24 mouse cellular contexts compared by ENCODE assay signal in genomic region chr12:108901346-108901745, GRCm38 (mm10). TPM values are rescaled to one million over a fixed set of nuclear protein-coding genes. Genes with fewer than 3 reads are reported as not detected.
A peak's percentile ranks its signal among the peaks of the same experiment; 100 is the strongest.
DNase-seq lines count a peak whose midpoint lies in the region; ATAC-seq and TF ChIP-seq lines count a peak whose summit lies in the region.
"Had no signal": no experiment of that assay in that cellular context is flagged by ENCODE, and none has a peak within 500 bp of the region (broad histone marks: within the 10 kb centered on the region; RNA-seq: fewer than 3 reads in every experiment).

No protein-coding gene starts in this region.

- no peak overlapping the region for H3K27ac ChIP-seq in hindbrain, embryonic 13.5 days
- no peak overlapping the region for H3K27ac ChIP-seq in hindbrain, embryonic 16.5 days (ENCODE audit: low read depth, low read length)
- H3K27ac ChIP-seq in lung, embryonic 14.5 days (ENCODE audit: low read depth): no peak overlapping the region
- no peak overlapping the region for H3K27ac ChIP-seq in MEL (ENCODE audit: control insufficient read depth, low read depth, low read length)
- no peak overlapping the region for H3K27ac ChIP-seq in intestine, postnatal 0 days (ENCODE audit: low read depth, low read length)
- no peak overlapping the region for H3K27ac ChIP-seq in midbrain, embryonic 10.5 days (replicated peaks)
- H3K27ac ChIP-seq: forebrain, embryonic 13.5 days; gastrocnemius, adult 2 months; heart, embryonic 15.5 days; hindbrain, embryonic 15.5 days; layer of hippocampus, adult 2 months; neural tube, embryonic 12.5 days had no signal

- H3K4me2 ChIP-seq in hindbrain, embryonic 13.5 days: no peak overlapping the region
- H3K4me2 ChIP-seq in hindbrain, embryonic 16.5 days (ENCODE audit: low read length): no peak overlapping the region
- H3K4me2 ChIP-seq in lung, embryonic 14.5 days: no peak overlapping the region
- H3K4me2 ChIP-seq in intestine, postnatal 0 days (replicated peaks; ENCODE audit: low read depth): no peak overlapping the region
- H3K4me2 ChIP-seq: forebrain, embryonic 13.5 days; heart, embryonic 15.5 days; hindbrain, embryonic 15.5 days; neural tube, embryonic 12.5 days had no signal

- no peak for TF ChIP-seq CTCF in lung, embryonic 14.5 days (IDR thresholded peaks at IDR 0.05; ENCODE audit: low read depth)
- no peak for TF ChIP-seq CTCF in MEL (IDR thresholded peaks at IDR 0.05 in 2 of 3, conservative IDR thresholded peaks at IDR 0.05 in 1 of 3; ENCODE audit: control insufficient read depth in 1 of 3, insufficient read depth in 1 of 3, low read depth in 2 of 3, low read length in 3 of 3, poor library complexity in 1 of 3, severe bottlenecking in 1 of 3)
- TF ChIP-seq CTCF in intestine, postnatal 0 days (IDR thresholded peaks at IDR 0.05; ENCODE audit: low read depth): no peak

- TF ChIP-seq POLR2A in MEL (IDR thresholded peaks at IDR 0.05; ENCODE audit: control insufficient read depth in 1 of 2, insufficient read depth in 1 of 2, low read depth in 1 of 2, low read length in 2 of 2, poor library complexity in 1 of 2): no peak

- H3K79me2 ChIP-seq in MEL (ENCODE audit: control insufficient read depth, insufficient read depth, low read length, poor library complexity): no peaks in the 10 kb centered on the region

- peaks cover 27% of the 10 kb centered on the region for H3K4me1 ChIP-seq in hindbrain, embryonic 13.5 days (replicated peaks)
- peaks cover 23% of the 10 kb centered on the region for H3K4me1 ChIP-seq in hindbrain, embryonic 16.5 days (ENCODE audit: control insufficient read depth, insufficient read depth, low read depth, low read length)
- no peaks in the 10 kb centered on the region for H3K4me1 ChIP-seq in lung, embryonic 14.5 days (ENCODE audit: insufficient read depth)
- peaks cover 2 to 19% of the 10 kb centered on the region in 2 experiments; a peak in 3 of 4 replicates for H3K4me1 ChIP-seq in MEL (ENCODE audit: control insufficient read depth in 1 of 2, insufficient read depth in 2 of 2, low read length in 2 of 2)
- H3K4me1 ChIP-seq in intestine, postnatal 0 days (replicated peaks; ENCODE audit: control insufficient read depth, insufficient read depth, low read length): no peaks in the 10 kb centered on the region
- peaks cover 24% of the 10 kb centered on the region for H3K4me1 ChIP-seq in midbrain, embryonic 10.5 days
- H3K4me1 ChIP-seq: heart, embryonic 15.5 days had no signal

- no peaks in the 10 kb centered on the region for H3K9me3 ChIP-seq in hindbrain, embryonic 13.5 days
- H3K9me3 ChIP-seq in hindbrain, embryonic 16.5 days (ENCODE audit: control insufficient read depth, low read length): no peaks in the 10 kb centered on the region
- no peaks in the 10 kb centered on the region for H3K9me3 ChIP-seq in lung, embryonic 14.5 days (ENCODE audit: low read depth, low read length)
- H3K9me3 ChIP-seq in MEL (replicated peaks; ENCODE audit: insufficient read depth, low read length): no peaks in the 10 kb centered on the region
- no peaks in the 10 kb centered on the region for H3K9me3 ChIP-seq in intestine, postnatal 0 days (ENCODE audit: control insufficient read depth)
- H3K9me3 ChIP-seq in midbrain, embryonic 10.5 days (replicated peaks): no peaks in the 10 kb centered on the region
- H3K9me3 ChIP-seq: forebrain, embryonic 13.5 days; heart, embryonic 15.5 days; hindbrain, embryonic 15.5 days; neural tube, embryonic 12.5 days had no signal

- H3K4me3 ChIP-seq in hindbrain, embryonic 13.5 days: no peak overlapping the region
- H3K4me3 ChIP-seq in hindbrain, embryonic 16.5 days (ENCODE audit: low read length): no peak overlapping the region
- H3K4me3 ChIP-seq in lung, embryonic 14.5 days (ENCODE audit: low read depth, low read length): no peak overlapping the region
- H3K4me3 ChIP-seq in MEL (ENCODE audit: control insufficient read depth in 1 of 2, insufficient read depth in 1 of 2, low read depth in 2 of 2, low read length in 2 of 2): no peak overlapping the region
- no peak overlapping the region for H3K4me3 ChIP-seq in intestine, postnatal 0 days (ENCODE audit: low read depth, low read length)
- H3K4me3 ChIP-seq in midbrain, embryonic 10.5 days: no peak overlapping the region
- H3K4me3 ChIP-seq: forebrain, embryonic 13.5 days; gastrocnemius, adult 2 months; heart, embryonic 15.5 days; hindbrain, embryonic 15.5 days; layer of hippocampus, adult 2 months; neural tube, embryonic 12.5 days had no signal

- 78% methylated on average over 5 of the region's 5 CpGs for WGBS in hindbrain, embryonic 13.5 days
- 63% methylated on average over 5 of the region's 5 CpGs for WGBS in hindbrain, embryonic 16.5 days
- 35% methylated on average over 5 of the region's 5 CpGs for whole genome bisulfite sequencing in lung, embryonic 14.5 days
- 39% methylated on average over 5 of the region's 5 CpGs for WGBS in intestine, postnatal 0 days
- 86% methylated on average over 5 of the region's 5 CpGs for WGBS in midbrain, embryonic 10.5 days

- H3K9ac ChIP-seq in hindbrain, embryonic 13.5 days: 0 out of 2 replicates have a peak overlapping the region, but pooled peaks have one; percentile 6
- H3K9ac ChIP-seq in hindbrain, embryonic 16.5 days (ENCODE audit: low read depth, low read length): no peak overlapping the region
- no peak overlapping the region for H3K9ac ChIP-seq in lung, embryonic 14.5 days
- no peak overlapping the region for H3K9ac ChIP-seq in MEL (ENCODE audit: control insufficient read depth, low read depth, low read length, poor library complexity, severe bottlenecking)
- no peak overlapping the region for H3K9ac ChIP-seq in intestine, postnatal 0 days (ENCODE audit: low read depth, low read length)
- H3K9ac ChIP-seq: forebrain, embryonic 13.5 days; heart, embryonic 15.5 days; hindbrain, embryonic 15.5 days; neural tube, embryonic 12.5 days had no signal

- H3K36me3 ChIP-seq in hindbrain, embryonic 13.5 days: peaks cover 8% of the 10 kb centered on the region
- no peaks in the 10 kb centered on the region for H3K36me3 ChIP-seq in hindbrain, embryonic 16.5 days (ENCODE audit: control insufficient read depth, insufficient read depth, low read length)
- H3K36me3 ChIP-seq in lung, embryonic 14.5 days (ENCODE audit: insufficient read depth): no peaks in the 10 kb centered on the region
- H3K36me3 ChIP-seq in MEL (ENCODE audit: control insufficient read depth in 1 of 2, insufficient read depth in 2 of 2, low read length in 2 of 2): peaks cover 0 to 12% of the 10 kb centered on the region in 2 experiments; a peak in 2 of 4 replicates
- H3K36me3 ChIP-seq in intestine, postnatal 0 days (ENCODE audit: control insufficient read depth, insufficient read depth): peaks cover 9% of the 10 kb centered on the region; the same call in 1 of the 2 replicates
- H3K36me3 ChIP-seq in midbrain, embryonic 10.5 days: peaks cover 7% of the 10 kb centered on the region
- H3K36me3 ChIP-seq: heart, embryonic 15.5 days; hindbrain, embryonic 15.5 days had no signal

- no peaks in the 10 kb centered on the region for H3K27me3 ChIP-seq in hindbrain, embryonic 13.5 days
- H3K27me3 ChIP-seq in hindbrain, embryonic 16.5 days (replicated peaks; ENCODE audit: control insufficient read depth, insufficient read depth, low read length): no peaks in the 10 kb centered on the region
- no peaks in the 10 kb centered on the region for H3K27me3 ChIP-seq in lung, embryonic 14.5 days (ENCODE audit: insufficient read depth, low read length)
- no peaks in the 10 kb centered on the region for H3K27me3 ChIP-seq in MEL (ENCODE audit: control insufficient read depth in 1 of 2, insufficient read depth in 2 of 2, low read length in 2 of 2)
- H3K27me3 ChIP-seq in intestine, postnatal 0 days (replicated peaks; ENCODE audit: control insufficient read depth, insufficient read depth, low read length): no peaks in the 10 kb centered on the region
- 0 out of 2 replicates have a peak, but pooled peaks cover 5% of the 10 kb centered on the region for H3K27me3 ChIP-seq in midbrain, embryonic 10.5 days (ENCODE audit: low read depth, poor library complexity, severe bottlenecking)
- H3K27me3 ChIP-seq: forebrain, embryonic 13.5 days; heart, embryonic 15.5 days; hindbrain, embryonic 15.5 days; neural tube, embryonic 12.5 days had no signal

- no peak for TF ChIP-seq RAD21 in MEL (IDR thresholded peaks at IDR 0.05; ENCODE audit: low read depth, low read length)

- no peak for TF ChIP-seq EP300 in MEL (IDR thresholded peaks at IDR 0.05; ENCODE audit: low read depth in 1 of 2, low read length in 2 of 2)

- ATAC-seq in hindbrain, embryonic 13.5 days (ENCODE audit: low FRiP score): no peak
- ATAC-seq in hindbrain, embryonic 16.5 days: no peak
- peak; percentile 72 for ATAC-seq in lung, embryonic 14.5 days (ENCODE audit: insufficient read depth)
- ATAC-seq in intestine, postnatal 0 days: 0 out of 2 replicates have a peak, but pooled peaks have one; percentile 39
- ATAC-seq: forebrain, embryonic 13.5 days had no signal

- DNase-seq in lung, embryonic 14.5 days: peak; percentile 81
- no peak for DNase-seq in lung, postnatal 25 days (ENCODE audit: low spot score)
- DNase-seq in MEL (ENCODE audit: low read depth, low spot score): peak; percentile 67
- DNase-seq in natural killer cell, adult 2 months (ENCODE audit: low spot score in 2 of 2): no peak
- no peak for DNase-seq in midbrain, embryonic 10.5 days (ENCODE audit: low spot score)
- DNase-seq: adrenal gland, adult 2 months; cerebellum, adult 18-20 months; cerebellum, postnatal 14 days; gastrocnemius, adult 2 months; heart, postnatal 36 days; kidney, adult 2 months; midbrain, embryonic 14.5 days; retina, postnatal 1 day; right cerebral cortex, postnatal 25 days; thymus, adult 2 months; thymus, postnatal 4 days had no signal

RNA-seq across cellular contexts. Expression of gene Wars, which starts 7.4 kb away (rescaled TPM):
- polyA plus RNA-seq in hindbrain, embryonic 13.5 days (2015; fragmentation: Nextera tagmentation; extraction: Ambion mirVana): 102 and 106 TPM in 2 replicates
- polyA plus RNA-seq in hindbrain, embryonic 16.5 days (2015; fragmentation: Nextera tagmentation; extraction: Ambion mirVana): 108 and 115 TPM in 2 replicates
- polyA plus RNA-seq in lung, embryonic 14.5 days (2014; fragmentation: Nextera tagmentation; extraction: Ambion mirVana): 94.9 and 101 TPM in 2 replicates
- 82.5 and 85.7 TPM in 2 replicates for total RNA-seq in MEL (2012; rRNA removed)
- polyA plus RNA-seq in MEL (2012; ENCODE audit: insufficient read depth in 1 of 2, insufficient read length in 2 of 2, low read depth in 1 of 2, low replicate concordance in 2 of 2, missing spikeins in 1 of 2): 100 to 1,000 TPM in 1 of 2 experiments, 10 to 100 TPM in 1; 98.4 to 836 TPM
- 34.5 and 36.5 TPM in 2 replicates for polyA plus RNA-seq in intestine, postnatal 0 days (2015; fragmentation: Nextera tagmentation; extraction: Ambion mirVana)
- polyA plus RNA-seq in midbrain, embryonic 10.5 days (2016; fragmentation: Nextera tagmentation; extraction: Ambion mirVana): 151 and 156 TPM in 2 replicates

RNA-seq across cellular contexts. Expression of gene Wdr25, which starts 7.9 kb away (rescaled TPM):
- polyA plus RNA-seq in hindbrain, embryonic 13.5 days (2015; fragmentation: Nextera tagmentation; extraction: Ambion mirVana): 6.6 and 8.5 TPM in 2 replicates
- polyA plus RNA-seq in hindbrain, embryonic 16.5 days (2015; fragmentation: Nextera tagmentation; extraction: Ambion mirVana): 5.0 and 6.0 TPM in 2 replicates
- 5.7 and 8.0 TPM in 2 replicates for polyA plus RNA-seq in lung, embryonic 14.5 days (2014; fragmentation: Nextera tagmentation; extraction: Ambion mirVana)
- total RNA-seq in MEL (2012; rRNA removed): 8.7 and 9.9 TPM in 2 replicates
- polyA plus RNA-seq in MEL (2012; ENCODE audit: insufficient read depth in 1 of 2, insufficient read length in 2 of 2, low read depth in 1 of 2, low replicate concordance in 2 of 2, missing spikeins in 1 of 2): 10 to 100 TPM in 1 of 2 experiments, not detected in 1; 10.8 TPM
- polyA plus RNA-seq in intestine, postnatal 0 days (2015; fragmentation: Nextera tagmentation; extraction: Ambion mirVana): 2.7 and 2.9 TPM in 2 replicates
- polyA plus RNA-seq in midbrain, embryonic 10.5 days (2016; fragmentation: Nextera tagmentation; extraction: Ambion mirVana): 7.3 and 11.2 TPM in 2 replicates

Comparison
In these comparisons a context has a peak if more than half of its experiments do, and no peak if none do; other contexts are left out.
1. DNase-seq: peak in lung, embryonic 14.5 days (single experiment) and MEL (single experiment); none in lung, postnatal 25 days (single experiment), natural killer cell, adult 2 months (0 of 2) and midbrain, embryonic 10.5 days (single experiment).
2. ATAC-seq: peak in lung, embryonic 14.5 days (single experiment) and intestine, postnatal 0 days (single experiment); none in hindbrain, embryonic 13.5 days (single experiment) and hindbrain, embryonic 16.5 days (single experiment).